Mouse (Mus musculus): ENCODE measurements around the gene Rilpl1. TPM values are rescaled to one million over a fixed set of nuclear protein-coding genes. Genes with fewer than 3 reads are reported as not detected.

Rilpl1 gene
- polyA plus RNA-seq, 1 experiment: 15.2 TPM

GRCm38 (mm10) chr5:124496614-124497514 lies 34.3 kb downstream of the Rilpl1 start:
- no peaks in the 10 kb centered on the region for H3K27me3 ChIP-seq (ENCODE audit: control insufficient read depth, insufficient read depth, insufficient read length)
- H3K36me3 ChIP-seq (ENCODE audit: control insufficient read depth, insufficient read depth): no peaks in the 10 kb centered on the region
- H3K79me3 ChIP-seq (ENCODE audit: low read depth): no peaks in the 10 kb centered on the region
- no peak overlapping the region for H3K4me3 ChIP-seq (ENCODE audit: insufficient read depth, poor library complexity, severe bottlenecking)
- no peak overlapping the region for H3ac ChIP-seq (ENCODE audit: control insufficient read depth, insufficient read length, low read depth)
- H3K79me2 ChIP-seq (ENCODE audit: control insufficient read depth, insufficient read depth): no peaks in the 10 kb centered on the region
- TF ChIP-seq MAX (IDR thresholded peaks at IDR 0.05) (no peak), MYOD1 (IDR thresholded peaks at IDR 0.05; ENCODE audit: control insufficient read depth, insufficient read length, low read depth) (no peak), USF1 (IDR thresholded peaks at IDR 0.05; ENCODE audit: low read depth) (no peak), FOSL1 (IDR thresholded peaks at IDR 0.05; ENCODE audit: insufficient read depth, low read length, poor library complexity, severe bottlenecking) (no peak), MYOG (IDR thresholded peaks at IDR 0.05; ENCODE audit: control insufficient read depth, extremely low read depth, insufficient read length) (no peak), CTCF (IDR thresholded peaks at IDR 0.05; ENCODE audit: control insufficient read depth, insufficient read depth, insufficient read length) (no peak), CEBPB (IDR thresholded peaks at IDR 0.05; ENCODE audit: low read depth) (no peak)

- no peak overlapping the region for H3K4me3 ChIP-seq (ENCODE audit: insufficient read depth, poor library complexity, severe bottlenecking)
- no peaks in the 10 kb centered on the region for H3K79me2 ChIP-seq (ENCODE audit: control insufficient read depth, insufficient read depth)
- no peak for TF ChIP-seq USF1 (IDR thresholded peaks at IDR 0.05; ENCODE audit: low read depth)
- TF ChIP-seq MAX (IDR thresholded peaks at IDR 0.05): no peak
- no peak for TF ChIP-seq CEBPB (IDR thresholded peaks at IDR 0.05; ENCODE audit: low read depth)
- TF ChIP-seq MYOD1 (IDR thresholded peaks at IDR 0.05; ENCODE audit: control insufficient read depth, insufficient read length, low read depth): no peak
- no peak for TF ChIP-seq MYOG (IDR thresholded peaks at IDR 0.05; ENCODE audit: control insufficient read depth, extremely low read depth, insufficient read length)
- TF ChIP-seq FOSL1 (IDR thresholded peaks at IDR 0.05; ENCODE audit: insufficient read depth, low read length, poor library complexity, severe bottlenecking): no peak
- TF ChIP-seq CTCF (IDR thresholded peaks at IDR 0.05; ENCODE audit: control insufficient read depth, insufficient read depth, insufficient read length): no peak
- H3K36me3 ChIP-seq (ENCODE audit: control insufficient read depth, insufficient read depth): no peaks in the 10 kb centered on the region
- H3K79me3 ChIP-seq (ENCODE audit: low read depth): no peaks in the 10 kb centered on the region
- H3ac ChIP-seq (ENCODE audit: control insufficient read depth, insufficient read length, low read depth): no peak overlapping the region
- H3K27me3 ChIP-seq (ENCODE audit: control insufficient read depth, insufficient read depth, insufficient read length): no peaks in the 10 kb centered on the region
These were observed 35.6 kb downstream of the Rilpl1 start for GRCm38 (mm10) chr5:124495547-124495946.

- TF ChIP-seq FOSL1 (IDR thresholded peaks at IDR 0.05; ENCODE audit: insufficient read depth, low read length, poor library complexity, severe bottlenecking) (no peak), CTCF (IDR thresholded peaks at IDR 0.05; ENCODE audit: control insufficient read depth, insufficient read depth, insufficient read length) (no peak), MYOD1 (IDR thresholded peaks at IDR 0.05; ENCODE audit: control insufficient read depth, insufficient read length, low read depth) (no peak), CEBPB (IDR thresholded peaks at IDR 0.05; ENCODE audit: low read depth) (no peak), MYOG (IDR thresholded peaks at IDR 0.05; ENCODE audit: control insufficient read depth, extremely low read depth, insufficient read length) (no peak), USF1 (IDR thresholded peaks at IDR 0.05; ENCODE audit: low read depth) (no peak), MAX (IDR thresholded peaks at IDR 0.05) (no peak)
- Histone ChIP-seq H3K36me3 (ENCODE audit: control insufficient read depth, insufficient read depth) (no peaks in the 10 kb centered on the region), H3K79me2 (ENCODE audit: control insufficient read depth, insufficient read depth) (no peaks in the 10 kb centered on the region)
These were observed 37.7 kb downstream of the Rilpl1 start for GRCm38 (mm10) chr5:124493455-124493854.

GRCm38 (mm10) chr5:124492618-124493017 lies 38.6 kb downstream of the Rilpl1 start:
- H3K36me3 ChIP-seq (ENCODE audit: control insufficient read depth, insufficient read depth): no peaks in the 10 kb centered on the region
- no peak overlapping the region for H3K4me3 ChIP-seq (ENCODE audit: insufficient read depth, poor library complexity, severe bottlenecking)
- no peaks in the 10 kb centered on the region for H3K27me3 ChIP-seq (ENCODE audit: control insufficient read depth, insufficient read depth, insufficient read length)
- no peaks in the 10 kb centered on the region for H3K79me3 ChIP-seq (ENCODE audit: low read depth)
- H3ac ChIP-seq (ENCODE audit: control insufficient read depth, insufficient read length, low read depth): no peak overlapping the region
- TF ChIP-seq CEBPB (IDR thresholded peaks at IDR 0.05; ENCODE audit: low read depth): no peak
- no peak for TF ChIP-seq CTCF (IDR thresholded peaks at IDR 0.05; ENCODE audit: control insufficient read depth, insufficient read depth, insufficient read length)
- TF ChIP-seq MAX (IDR thresholded peaks at IDR 0.05): no peak
- no peak for TF ChIP-seq MYOG (IDR thresholded peaks at IDR 0.05; ENCODE audit: control insufficient read depth, extremely low read depth, insufficient read length)
- TF ChIP-seq USF1 (IDR thresholded peaks at IDR 0.05; ENCODE audit: low read depth): no peak
- H3K79me2 ChIP-seq (ENCODE audit: control insufficient read depth, insufficient read depth): no peaks in the 10 kb centered on the region

More at GRCm38 (mm10) chr5:124493455-124493854, 37.7 kb downstream of the Rilpl1 start:
- H3K27me3 ChIP-seq (ENCODE audit: control insufficient read depth, insufficient read depth, insufficient read length): no peaks in the 10 kb centered on the region
- H3K4me3 ChIP-seq (ENCODE audit: insufficient read depth, poor library complexity, severe bottlenecking): no peak overlapping the region
- H3K79me3 ChIP-seq (ENCODE audit: low read depth): no peaks in the 10 kb centered on the region
- no peak overlapping the region for H3ac ChIP-seq (ENCODE audit: control insufficient read depth, insufficient read length, low read depth)

DNA sequence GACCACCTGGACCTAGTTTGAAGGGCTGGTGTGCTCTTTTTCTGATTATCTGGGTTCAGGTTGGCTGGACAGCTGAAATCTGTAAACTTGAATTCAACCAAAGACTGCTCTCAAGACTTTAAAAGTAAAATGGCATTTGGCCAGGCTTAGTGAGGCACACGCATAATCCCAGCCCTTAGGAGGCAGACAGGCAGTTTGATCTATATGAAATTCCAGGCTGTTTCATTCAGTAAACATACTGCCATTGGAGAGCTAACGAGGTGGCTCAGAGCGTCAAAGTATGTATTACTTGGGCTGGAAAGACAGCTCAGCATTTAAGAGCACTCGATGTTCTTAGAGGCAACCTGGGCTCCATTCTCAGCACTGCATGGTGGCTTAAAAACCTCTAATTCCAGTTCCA lies 39.5 kb downstream of the Rilpl1 start:
- TF ChIP-seq MYOD1 (IDR thresholded peaks at IDR 0.05; ENCODE audit: control insufficient read depth, insufficient read length, low read depth): no peak
- no peaks in the 10 kb centered on the region for H3K27me3 ChIP-seq (ENCODE audit: control insufficient read depth, insufficient read depth, insufficient read length)
- H3ac ChIP-seq (ENCODE audit: control insufficient read depth, insufficient read length, low read depth): no peak overlapping the region
- no peaks in the 10 kb centered on the region for H3K36me3 ChIP-seq (ENCODE audit: control insufficient read depth, insufficient read depth)
- no peak overlapping the region for H3K4me3 ChIP-seq (ENCODE audit: insufficient read depth, poor library complexity, severe bottlenecking)
- H3K79me3 ChIP-seq (ENCODE audit: low read depth): no peaks in the 10 kb centered on the region
- H3K79me2 ChIP-seq (ENCODE audit: control insufficient read depth, insufficient read depth): no peaks in the 10 kb centered on the region

DNA sequence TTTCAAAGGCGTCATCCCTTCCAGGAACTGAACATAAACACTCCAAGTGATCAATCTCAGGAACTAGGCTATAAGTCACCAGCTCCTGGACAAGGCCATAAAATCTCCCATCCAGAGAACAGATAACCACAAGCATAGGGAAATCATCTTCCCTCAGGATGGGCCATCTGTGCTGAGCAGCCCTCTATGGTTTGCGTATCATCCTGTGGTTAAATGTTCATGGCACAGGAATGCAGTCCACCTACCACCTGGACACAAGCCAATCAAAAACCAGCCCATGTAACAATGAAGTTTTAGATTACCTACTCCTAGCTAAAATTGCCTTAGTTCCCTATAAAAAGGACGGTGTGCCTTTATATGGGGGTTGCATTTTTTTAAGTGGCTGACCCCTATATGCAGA lies 42.3 kb downstream of the Rilpl1 start:
- Histone ChIP-seq H3K36me3 (ENCODE audit: control insufficient read depth, insufficient read depth) (no peaks in the 10 kb centered on the region), H3K79me3 (ENCODE audit: low read depth) (no peaks in the 10 kb centered on the region), H3K4me3 (ENCODE audit: insufficient read depth, poor library complexity, severe bottlenecking) (no peak overlapping the region), H3K27me3 (ENCODE audit: control insufficient read depth, insufficient read depth, insufficient read length) (no peaks in the 10 kb centered on the region), H3ac (ENCODE audit: control insufficient read depth, insufficient read length, low read depth) (no peak overlapping the region), H3K79me2 (ENCODE audit: control insufficient read depth, insufficient read depth) (peaks cover 18% of the 10 kb centered on the region)
- TF ChIP-seq FOSL1 (IDR thresholded peaks at IDR 0.05; ENCODE audit: insufficient read depth, low read length, poor library complexity, severe bottlenecking): no peak
- TF ChIP-seq CTCF (IDR thresholded peaks at IDR 0.05; ENCODE audit: control insufficient read depth, insufficient read depth, insufficient read length): no peak
- no peak for TF ChIP-seq MYOG (IDR thresholded peaks at IDR 0.05; ENCODE audit: control insufficient read depth, extremely low read depth, insufficient read length)
- TF ChIP-seq MAX (IDR thresholded peaks at IDR 0.05): peak; percentile 45
- TF ChIP-seq MYOD1 (IDR thresholded peaks at IDR 0.05; ENCODE audit: control insufficient read depth, insufficient read length, low read depth): peak; percentile 62
- TF ChIP-seq CEBPB (IDR thresholded peaks at IDR 0.05; ENCODE audit: low read depth): no peak

All from C2C12 (cell line).